Mouse (Mus musculus): ENCODE results near the gene Cdh23.

Gene Cdh23

DNA sequence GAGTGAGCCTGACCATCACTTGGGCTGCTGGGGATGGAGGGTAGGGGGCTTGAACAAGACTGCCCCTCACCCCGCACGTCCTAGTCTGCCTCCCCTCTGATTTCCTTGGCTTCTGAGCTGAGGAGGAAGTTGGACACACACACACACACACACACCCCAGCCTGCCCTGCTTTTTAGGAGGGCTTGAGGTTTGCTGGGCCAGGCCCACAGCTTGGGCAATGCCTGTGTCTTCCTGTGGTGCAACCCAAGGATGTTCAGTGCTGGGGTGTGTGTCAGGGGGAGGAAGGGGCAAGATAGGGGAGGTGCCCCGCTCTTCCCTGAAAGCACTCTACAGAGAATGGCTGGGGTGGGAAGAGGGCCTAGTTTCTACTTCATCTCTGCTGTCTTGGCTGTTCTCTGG lies 352.2 kb downstream of the Cdh23 start:
- DNase-seq (ENCODE audit: low spot score in 2 of 2), result no peak

DNA sequence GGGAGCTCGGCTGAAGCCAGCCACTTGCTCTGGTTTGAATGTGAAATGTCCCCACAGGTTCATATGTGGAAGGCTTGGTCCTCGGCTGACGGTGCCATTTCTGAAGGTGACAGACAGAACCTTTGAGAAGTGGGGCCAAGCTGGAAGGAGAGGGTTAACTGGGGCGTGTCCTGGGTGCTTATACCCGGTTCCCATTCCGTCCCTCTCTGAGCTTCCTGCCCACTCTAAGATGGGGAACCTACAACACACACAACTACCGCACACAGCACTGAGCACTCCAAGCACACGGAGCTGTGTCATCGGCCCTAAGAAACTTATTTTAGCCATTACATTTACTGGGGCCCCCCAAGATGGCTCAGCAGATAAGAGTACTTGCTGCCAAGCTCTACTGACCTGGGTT lies 354.8 kb downstream of the Cdh23 start:
- no peak for DNase-seq (ENCODE audit: low spot score in 2 of 2)

DNA sequence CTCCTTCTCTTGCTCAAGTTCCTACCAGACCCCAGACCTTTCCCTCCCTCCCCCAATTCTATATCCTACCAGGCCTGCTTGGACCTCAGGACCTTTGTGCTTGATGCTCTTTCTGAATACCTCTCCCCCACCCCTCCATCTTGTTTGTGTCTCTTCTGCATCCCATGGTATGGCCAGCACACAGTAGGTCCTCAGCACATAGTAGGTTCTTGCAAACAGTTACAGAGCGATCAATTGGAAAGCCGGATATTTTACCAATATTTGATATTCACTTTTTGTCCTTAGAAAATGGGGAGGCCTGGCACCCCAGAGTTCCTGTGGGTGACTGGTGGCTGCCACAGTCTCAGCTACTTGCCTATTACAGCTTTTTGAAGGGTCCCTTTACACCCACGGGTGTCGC lies 361.3 kb downstream of the Cdh23 start:
- DNase-seq (ENCODE audit: low spot score in 2 of 2), result no peak

DNA sequence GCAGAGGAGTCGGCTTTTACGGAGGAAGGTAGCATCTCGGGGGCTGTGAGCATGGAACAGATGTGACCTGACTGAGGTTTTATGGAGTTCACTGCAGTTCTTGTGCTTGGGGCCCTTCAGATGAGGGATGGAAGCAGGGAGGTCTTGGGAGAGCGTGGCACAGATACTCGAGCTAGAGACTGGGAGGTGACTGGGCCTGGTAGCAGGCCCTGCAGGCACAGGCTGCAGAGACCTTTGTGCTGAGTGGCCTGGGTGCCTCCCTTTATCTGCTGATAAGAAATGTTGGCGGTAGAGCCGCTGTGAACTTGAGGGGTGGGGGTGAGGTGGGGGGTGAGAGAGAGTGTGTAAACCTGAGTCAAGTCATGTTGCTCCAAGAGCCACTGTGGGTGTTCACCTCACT lies 361.7 kb downstream of the Cdh23 start:
- no peak for DNase-seq (ENCODE audit: low spot score in 2 of 2)

DNA sequence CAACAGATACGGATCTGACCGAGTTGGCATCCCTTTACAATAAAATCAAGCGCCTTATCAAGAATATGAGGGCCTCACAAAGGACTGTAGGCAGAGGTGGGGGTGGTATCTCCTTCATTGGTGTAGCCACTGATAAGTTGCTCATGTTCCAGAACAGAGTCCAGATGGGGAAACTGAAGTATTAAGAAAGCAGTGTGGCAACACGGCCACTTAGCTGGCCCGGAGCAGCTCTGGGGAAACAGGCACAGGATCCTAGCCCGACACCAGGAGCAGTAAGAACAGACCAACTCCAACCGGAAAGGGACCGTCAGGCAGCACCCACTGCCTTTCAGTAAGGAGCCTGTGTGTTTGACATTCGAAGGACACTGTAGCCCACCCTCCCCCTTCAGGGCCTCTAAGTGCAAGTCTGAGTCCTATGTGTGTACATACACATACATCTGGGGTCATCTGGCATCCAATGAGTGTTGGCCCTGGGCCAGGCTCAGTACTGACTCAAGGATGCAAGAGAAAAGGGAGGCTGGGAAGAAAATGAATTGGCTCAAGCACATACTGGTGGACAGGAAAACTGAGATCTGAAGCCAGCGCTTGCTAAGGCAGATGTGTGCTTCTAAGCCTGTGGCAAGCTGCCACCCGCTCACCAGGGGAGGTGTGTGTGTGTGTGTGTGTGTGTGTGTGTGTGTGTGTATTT lies 367.2 kb downstream of the Cdh23 start:
- no peak for DNase-seq (ENCODE audit: low spot score in 2 of 2)

DNA sequence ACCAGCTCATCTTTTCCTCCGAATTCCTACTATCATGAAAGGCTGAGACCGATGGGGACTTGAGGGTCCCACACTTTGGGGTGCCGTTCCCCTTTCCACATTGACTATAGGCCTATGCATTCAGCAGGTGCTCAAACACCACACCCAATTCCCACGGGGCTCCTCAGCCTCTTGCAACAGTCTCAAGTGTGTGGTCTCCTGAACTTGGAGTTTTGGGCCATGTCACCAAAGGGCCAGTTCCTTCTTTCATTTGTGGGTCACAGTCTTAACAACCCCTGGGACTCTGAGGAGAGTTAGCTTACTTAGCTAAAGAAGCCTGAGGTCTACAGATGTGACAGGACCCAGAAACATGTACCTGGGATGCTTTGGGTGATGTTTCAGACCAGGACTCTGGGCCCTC lies 380.1 kb downstream of the Cdh23 start:
- DNase-seq (ENCODE audit: low spot score in 2 of 2), result no peak

DNA sequence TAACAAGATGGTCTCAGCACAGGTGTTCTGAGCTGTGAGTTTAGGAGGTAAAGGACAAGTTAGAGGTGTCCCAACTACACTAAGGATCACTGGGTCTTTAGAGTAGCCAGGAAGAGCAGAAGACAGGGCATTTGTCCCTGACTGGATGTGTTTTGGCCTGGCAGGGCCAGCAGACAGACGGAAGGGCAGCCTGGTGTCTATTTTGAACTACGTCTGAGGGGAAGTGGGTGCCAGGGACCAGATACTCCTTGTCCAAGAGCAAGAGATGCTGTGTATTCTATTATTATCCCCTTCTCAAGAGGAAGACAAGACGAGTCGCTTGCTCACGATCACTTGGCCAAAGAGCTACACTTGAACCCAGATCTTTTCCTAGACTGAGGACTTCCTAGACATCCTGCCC lies 382.7 kb downstream of the Cdh23 start:
- DNase-seq (ENCODE audit: low spot score in 2 of 2), result no peak

DNA sequence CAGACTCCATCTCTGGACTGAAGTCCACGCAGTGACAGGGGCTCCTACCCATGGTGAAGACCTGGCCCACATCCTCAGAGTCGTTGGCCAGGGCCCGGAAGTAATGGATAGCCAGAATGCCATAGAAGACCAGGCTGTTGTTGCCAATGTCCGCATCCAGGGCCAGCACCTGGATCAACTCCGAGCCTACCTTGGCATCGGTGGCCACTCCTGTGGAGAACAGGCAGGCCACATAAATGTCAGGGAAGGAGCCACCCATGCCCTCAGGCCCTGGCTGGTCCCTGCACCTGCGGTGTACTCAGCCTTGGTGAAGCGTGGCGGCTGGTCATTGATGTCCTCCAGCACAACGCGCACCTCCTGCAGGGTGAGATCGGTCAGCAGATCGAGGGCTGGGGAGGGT lies 385.7 kb downstream of the Cdh23 start:
- no peak for DNase-seq (ENCODE audit: low spot score in 2 of 2)

DNA sequence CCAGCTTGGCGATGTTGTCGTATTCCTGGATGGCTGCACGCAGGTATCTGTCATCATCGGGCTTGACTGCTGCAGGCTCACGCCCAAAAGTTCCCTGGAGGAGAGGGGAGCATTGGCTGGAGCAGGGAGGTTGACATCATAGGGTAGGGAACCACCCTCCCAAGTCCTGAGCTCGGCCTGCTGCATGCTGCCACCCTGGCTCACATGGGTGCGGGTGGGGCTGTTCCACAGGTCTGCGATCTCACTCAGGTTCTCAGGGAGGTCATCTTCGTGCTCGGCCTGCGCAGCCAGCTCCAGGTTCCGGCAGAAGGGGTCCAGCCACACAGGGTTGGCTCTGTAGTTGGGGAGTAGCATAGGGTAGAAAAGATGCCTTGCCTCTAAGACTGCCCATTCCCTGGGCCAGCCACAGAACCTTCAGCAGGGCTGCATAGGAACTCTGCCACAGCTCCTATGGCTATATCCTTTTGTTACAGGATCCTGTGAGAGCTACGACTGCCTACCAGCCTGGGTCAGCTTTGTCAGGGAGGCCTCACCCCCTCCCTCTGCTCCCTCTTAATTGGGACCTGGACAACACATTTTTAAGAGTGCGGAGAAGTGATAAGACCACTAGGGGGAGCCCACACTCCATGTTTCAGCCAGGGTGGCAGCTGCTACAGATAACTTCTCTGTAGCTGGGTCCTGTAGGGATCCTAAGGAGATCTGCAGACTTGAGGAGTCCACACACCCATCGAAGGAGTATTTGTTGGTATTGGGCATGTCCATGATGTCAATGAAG lies 391.2 kb downstream of the Cdh23 start:
- DNase-seq (ENCODE audit: low spot score in 2 of 2), result peak; percentile 64 to 76

DNA sequence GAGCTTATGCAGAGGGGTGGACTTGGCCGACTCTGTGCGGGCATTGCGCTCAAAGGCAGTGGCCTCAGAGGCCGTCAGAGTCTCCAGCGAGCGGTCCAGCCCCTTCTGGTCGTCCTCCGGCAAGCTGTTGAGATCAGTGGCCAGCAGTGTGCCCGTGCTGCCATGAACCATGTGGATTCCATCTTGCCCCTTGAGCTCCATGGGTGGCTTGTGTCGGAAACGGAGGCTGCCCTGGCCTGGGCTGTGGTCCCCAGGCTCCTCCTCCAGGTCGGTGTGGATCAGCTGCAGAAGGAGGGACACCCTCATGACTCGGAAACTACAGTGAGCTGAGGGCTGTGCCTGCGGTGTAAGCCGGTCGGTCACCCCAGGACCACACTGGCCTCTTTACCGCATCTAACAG lies 392.9 kb downstream of the Cdh23 start:
- no peak for DNase-seq (ENCODE audit: low spot score in 2 of 2)

DNA sequence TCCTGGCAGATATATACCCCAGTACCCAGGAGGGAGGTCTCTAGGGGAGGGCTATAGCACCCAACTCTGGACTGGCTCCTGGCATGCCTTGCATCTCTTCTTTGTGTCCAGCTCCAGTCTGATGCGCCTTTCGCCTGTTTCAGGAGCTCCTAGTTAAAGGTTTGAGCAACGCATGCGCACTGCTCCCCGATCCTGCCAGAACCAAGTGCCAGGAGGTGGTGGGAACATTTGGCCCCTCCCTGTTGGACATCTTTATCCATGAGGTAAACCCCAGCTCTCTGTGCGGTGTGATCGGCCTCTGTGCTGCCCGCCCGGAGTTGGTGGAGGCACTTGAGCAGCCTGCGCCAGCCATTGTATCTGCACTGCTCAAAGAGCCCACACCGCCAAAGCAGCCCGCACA lies 396.7 kb downstream of the Cdh23 start:
- DNase-seq (ENCODE audit: low spot score in 2 of 2), result no peak

DNA sequence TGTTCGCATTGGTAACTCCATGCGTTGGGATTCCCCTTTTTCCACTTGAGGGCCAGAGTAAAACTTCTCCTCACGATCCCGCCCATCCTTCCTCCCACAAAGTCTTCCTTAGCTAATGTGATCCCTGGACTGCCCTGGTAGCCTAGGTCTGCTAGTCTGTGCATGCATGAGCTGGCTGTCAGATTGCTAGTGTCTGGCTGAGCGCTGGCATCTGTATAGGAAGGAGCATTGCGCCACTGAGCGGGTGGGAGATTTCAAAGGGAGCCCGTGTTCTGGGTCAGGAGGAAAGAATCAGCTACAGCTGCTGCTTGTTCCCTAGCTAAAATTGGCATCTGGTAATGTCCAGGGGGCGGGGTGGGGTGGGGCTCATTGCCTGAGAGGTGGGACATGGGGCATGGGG lies 400.3 kb downstream of the Cdh23 start:
- DNase-seq (ENCODE audit: low spot score in 2 of 2), result no peak

DNA sequence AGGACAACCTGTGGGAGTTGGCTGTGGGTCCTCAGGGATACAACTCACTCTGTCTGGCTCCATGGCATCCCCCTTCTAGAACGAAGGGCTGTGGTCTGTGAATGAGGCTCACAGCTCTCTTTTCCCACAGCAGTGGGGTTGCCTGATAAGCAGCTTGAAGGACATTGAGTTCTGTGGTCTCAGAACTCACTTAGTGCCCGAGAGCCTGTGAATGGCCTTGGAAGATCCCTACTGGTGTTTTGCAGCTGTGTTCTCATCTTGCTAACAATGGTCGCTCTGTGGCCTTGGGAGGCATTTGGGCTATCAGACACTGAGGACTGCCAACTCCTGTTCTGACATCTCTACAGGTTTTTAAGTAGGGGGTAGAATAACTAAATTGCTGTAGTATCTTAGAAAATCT lies 400.9 kb downstream of the Cdh23 start:
- DNase-seq (ENCODE audit: low spot score in 2 of 2), result no peak

DNA sequence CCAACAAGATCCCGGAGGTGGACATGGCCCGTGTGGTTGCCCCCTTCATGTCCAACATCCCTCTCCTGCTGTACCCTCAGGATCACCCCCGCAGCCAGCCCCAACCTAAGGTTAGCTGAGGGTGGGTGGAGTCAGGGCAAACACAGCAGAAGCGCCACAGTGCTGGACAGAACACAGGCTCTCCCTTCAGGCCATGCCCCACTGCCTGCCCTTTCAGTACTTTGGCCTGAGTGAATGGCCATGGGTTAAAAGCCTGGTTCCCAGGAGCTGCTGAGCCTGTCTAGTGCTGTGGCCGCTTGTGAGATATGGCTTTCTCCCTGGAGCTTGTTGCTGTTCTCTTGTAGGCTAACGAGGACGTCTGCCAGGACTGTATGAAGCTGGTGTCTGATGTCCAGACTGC lies 401.7 kb downstream of the Cdh23 start:
- DNase-seq (ENCODE audit: low spot score in 2 of 2), result no peak

DNA sequence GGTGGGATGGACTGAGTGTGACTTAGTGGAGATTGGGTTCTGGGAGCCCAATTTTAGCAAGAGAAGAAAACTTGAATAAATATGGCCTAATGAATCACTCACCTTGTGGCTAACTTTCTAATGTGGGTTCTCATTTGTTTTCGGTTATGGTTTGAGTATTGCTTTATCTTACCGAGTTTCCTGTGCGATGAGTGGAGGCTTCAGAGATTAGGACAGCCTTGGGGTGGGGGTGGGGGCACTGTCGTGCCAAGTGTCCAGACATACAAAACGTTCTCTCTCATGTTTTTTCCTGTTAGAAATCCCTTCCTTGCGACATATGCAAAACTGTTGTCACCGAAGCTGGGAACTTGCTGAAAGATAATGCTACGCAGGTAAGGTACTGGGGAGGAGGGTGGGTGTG lies 404.1 kb downstream of the Cdh23 start:
- DNase-seq (ENCODE audit: low spot score in 2 of 2), result no peak

DNA sequence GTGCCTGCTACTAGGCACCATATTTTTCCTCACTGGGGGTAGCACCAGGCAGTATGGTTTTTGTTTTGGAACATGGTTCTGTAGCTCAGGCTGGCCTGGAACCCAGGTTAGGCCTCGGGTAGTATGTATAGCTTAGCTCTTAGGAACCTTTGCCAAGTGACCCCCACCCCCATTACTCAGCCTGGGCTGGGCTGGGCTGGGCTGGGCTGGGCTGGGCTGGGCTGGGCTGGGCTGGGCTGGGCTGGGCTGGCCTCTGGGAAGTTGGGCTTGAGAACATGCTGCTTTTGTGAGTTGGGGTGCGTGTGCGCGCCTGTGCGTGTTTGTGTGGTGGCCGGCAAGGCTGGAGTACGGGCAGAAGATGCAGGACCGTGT lies 405.6 kb downstream of the Cdh23 start:
- DNase-seq (ENCODE audit: low spot score in 2 of 2), result no peak

DNA sequence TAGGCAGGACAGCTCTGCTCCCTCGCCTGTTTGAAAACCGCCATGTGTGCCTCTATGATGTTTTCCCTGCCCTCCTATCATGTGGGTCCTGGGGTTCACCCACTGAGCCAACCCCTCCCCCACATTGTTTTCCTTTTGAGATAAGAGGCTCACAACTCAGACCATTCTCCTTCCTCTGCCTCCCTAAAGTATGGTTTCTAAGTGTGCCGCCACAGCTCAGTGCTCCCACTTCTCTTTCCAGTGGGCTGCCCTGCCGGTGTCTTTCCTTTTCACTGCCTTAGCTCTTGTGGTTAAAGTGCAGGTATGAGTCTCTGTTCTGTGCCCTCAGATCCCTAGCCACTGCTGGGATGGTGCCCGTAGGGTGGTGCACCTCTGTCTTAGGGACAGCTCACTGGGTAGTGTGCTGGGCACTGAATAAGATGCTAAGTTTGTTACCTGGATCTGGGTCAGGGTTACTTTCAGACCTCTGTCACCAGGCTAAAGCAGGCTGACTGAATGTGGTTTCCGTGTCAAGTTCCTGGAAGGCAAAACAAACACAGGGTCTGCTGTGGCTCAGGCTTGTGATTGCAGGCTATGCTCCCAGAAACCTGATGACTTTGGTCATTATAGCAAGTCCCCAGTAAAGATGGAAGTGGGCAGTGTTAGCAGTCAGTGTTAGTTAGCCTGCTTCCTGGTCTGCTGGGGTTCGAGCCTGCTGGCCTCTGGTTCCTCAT lies 406.1 kb downstream of the Cdh23 start:
- peak in 1 of 2 experiments; percentile 42 for DNase-seq (ENCODE audit: low spot score in 2 of 2)

DNA sequence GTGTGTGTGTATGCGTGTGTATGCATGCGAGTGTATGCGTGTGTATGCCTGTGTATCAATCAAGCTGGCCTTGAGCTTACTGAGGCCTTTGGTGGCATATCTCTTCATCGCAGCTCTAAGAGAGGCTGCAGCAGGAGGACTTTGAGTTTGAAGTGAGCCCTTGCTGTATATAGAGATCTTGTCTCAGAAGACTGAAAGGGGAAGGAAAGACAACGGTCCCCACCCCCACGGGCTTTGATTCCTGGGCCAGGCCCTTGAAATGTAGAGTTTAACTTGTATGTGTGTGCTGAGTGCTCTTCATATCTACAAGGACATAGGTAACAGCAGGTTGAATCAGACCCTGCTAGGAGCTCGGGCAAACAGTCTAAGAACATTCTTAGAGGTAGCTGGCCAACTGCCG lies 407.1 kb downstream of the Cdh23 start:
- DNase-seq (ENCODE audit: low spot score in 2 of 2), result peak in 1 of 2 experiments; percentile 53

DNA sequence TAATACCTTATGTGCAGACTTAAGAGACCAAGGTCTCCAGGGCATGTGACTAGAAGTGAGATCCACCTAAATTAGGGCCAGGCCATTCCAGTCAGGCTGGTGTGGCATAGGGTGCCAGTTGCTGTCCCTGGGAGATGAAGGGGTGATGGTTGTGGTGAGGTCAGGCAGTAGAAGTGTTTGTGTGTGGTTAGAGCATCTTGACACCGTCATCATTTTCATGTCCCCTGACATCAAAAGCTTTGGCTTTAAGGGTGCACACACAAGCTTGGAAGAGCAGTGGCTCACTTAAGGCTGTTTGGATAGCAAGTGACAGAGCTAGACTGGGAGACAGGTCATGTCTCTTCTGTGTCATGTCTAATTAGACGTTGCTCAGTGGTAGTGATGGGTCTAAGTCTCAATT lies 408.6 kb downstream of the Cdh23 start:
- peak; percentile 50 to 64 for DNase-seq (ENCODE audit: low spot score in 2 of 2)

DNA sequence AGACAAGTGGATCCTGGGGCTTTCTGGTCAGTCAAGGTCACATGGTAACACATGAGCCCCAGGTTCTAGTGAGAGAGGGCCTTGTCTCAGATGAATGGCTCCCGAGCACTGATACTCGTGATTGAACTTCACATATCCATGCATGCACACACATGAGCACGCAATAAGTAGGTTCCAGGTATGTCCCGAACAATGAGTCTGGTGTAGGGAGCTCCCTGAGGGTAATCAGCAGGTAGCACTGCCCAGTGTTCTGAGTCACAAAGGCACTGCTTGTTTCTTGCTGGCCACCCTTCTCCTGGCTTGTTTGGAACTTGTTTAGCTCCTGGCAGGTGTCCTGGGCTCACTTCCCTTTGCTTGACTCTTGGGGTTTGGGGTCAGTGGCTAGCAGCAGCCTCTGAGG lies 409.1 kb downstream of the Cdh23 start:
- DNase-seq (ENCODE audit: low spot score in 2 of 2), result peak in 1 of 2 experiments; percentile 53

DNA sequence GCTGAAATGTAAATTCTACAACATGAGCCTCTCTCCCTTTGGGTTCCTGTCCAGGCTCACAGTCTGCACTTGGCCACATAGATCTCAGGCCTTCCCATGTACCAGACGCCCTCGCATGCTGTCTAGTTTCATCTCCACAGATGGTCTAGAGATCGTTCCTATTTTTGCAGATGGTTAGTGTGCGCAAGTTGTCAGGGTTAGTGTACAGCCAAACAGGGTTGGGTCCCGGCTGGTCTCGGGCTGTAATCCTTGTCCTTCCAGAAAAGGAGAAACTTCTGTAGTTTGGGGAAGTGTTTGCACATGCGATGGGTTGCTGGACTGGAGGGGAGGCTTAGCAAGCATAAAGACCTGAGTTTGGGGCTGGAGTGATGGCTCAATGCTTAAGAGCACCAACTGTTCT lies 409.7 kb downstream of the Cdh23 start:
- DNase-seq (ENCODE audit: low spot score in 2 of 2), result no peak

DNA sequence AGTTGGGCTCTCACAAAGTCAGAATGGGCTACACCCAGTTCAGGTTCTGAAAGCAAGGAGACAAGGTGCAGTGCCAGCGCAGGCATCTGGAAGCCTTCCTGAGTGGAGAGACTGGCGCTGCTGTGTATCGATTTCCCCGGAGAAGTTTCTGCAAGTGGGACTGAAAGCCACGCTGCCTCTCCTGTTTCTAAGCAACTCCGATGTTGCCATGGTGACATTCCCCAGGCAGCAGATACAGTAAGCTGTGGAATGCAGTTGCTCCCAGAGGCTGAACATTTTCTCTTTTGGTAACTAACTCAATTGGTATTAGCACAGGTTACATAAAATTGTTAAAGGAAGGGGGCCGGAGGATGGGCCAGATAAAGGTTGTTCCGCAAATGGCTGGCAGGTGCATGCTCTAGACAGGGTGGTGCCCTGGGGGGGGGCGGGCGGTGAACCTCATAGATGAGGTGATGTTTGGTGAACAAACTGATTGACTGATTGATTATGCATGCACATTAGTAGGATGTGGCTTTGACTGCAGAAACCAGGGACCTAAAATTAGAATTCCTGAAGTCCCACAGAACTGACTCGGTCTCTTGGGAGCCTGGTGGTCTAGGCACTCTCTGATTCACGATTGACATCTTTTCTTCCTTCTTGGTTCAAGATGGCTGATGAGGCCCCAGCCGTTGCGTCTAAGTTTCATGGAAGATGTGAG lies 410.5 kb downstream of the Cdh23 start:
- DNase-seq (ENCODE audit: low spot score in 2 of 2), result peak in 1 of 2 experiments; percentile 31

Data from natural killer cell, adult 2 months (primary cell).